Mouse (Mus musculus) lung, adult 2 months (tissue): Measurements from ENCODE around the gene Hnrnpdl.

Source experiments
- CTCF ChIP-seq: fragments of 200-500 bp; IDR thresholded peaks from 2 replicates; pipeline ENCODE4 v1.5.1; 2011; ENCODE audit warnings: mild to moderate bottlenecking, low read length, control low read depth; ENCODE audit not compliant: insufficient read depth
- POLR2A ChIP-seq: fragments of 200-500 bp; IDR thresholded peaks from 2 replicates; pipeline ENCODE4 v1.6.1; 2011; ENCODE audit warnings: low read depth, mild to moderate bottlenecking, control low read depth, low read length, borderline replicate concordance; ENCODE audit errors: extremely low read depth

GRCm38 (mm10) chr5:100020089-100020488 lies 19.4 kb downstream of the Hnrnpdl start:
- TF ChIP-seq CTCF (no peak), POLR2A (no peak)
